Mouse (Mus musculus): ENCODE data around the gene Ggt5. TPM values are rescaled to one million over a fixed set of nuclear protein-coding genes. Genes with fewer than 3 reads are reported as not detected.

Ggt5 gene
- total RNA-seq, 2 experiments from 2014 or later = 5.6 to 7.4 TPM

Other genes starting within 250 kb of the Ggt5 start
- under 1 TPM in 1 of 2 experiments, not detected in 1; 0.29 TPM for gene Upb1, start 188.2 kb upstream of the Ggt5 start, total RNA-seq (2021)
- 100 to 1,000 TPM; 103 to 108 TPM for gene Snrpd3, start 71.8 kb upstream of the Ggt5 start, total RNA-seq (2021)
- 10 to 100 TPM; 40.4 to 60.3 TPM for gene Gucd1, start 71.4 kb upstream of the Ggt5 start, total RNA-seq (2021)
- gene Lrrc75b, start 29.0 kb upstream of the Ggt5 start, total RNA-seq (2021) = under 1 TPM; 0.53 to 0.90 TPM
- gene Ggt1, start 27.7 kb upstream of the Ggt5 start, total RNA-seq (2021) = under 1 TPM; 0.66 TPM
- 1 to 10 TPM; 2.1 to 3.2 TPM for gene Susd2, start 54.7 kb downstream of the Ggt5 start, total RNA-seq (2021)
- gene Cabin1, start 175.0 kb downstream of the Ggt5 start, total RNA-seq (2021) = 10 to 100 TPM in 1 of 2 experiments, 1 to 10 TPM in 1; 9.6 to 10.9 TPM
- 10 to 100 TPM; 36.8 to 39.9 TPM for gene Ddt, start 184.1 kb downstream of the Ggt5 start, total RNA-seq (2021)
- gene Gm20441, start 191.6 kb downstream of the Ggt5 start, total RNA-seq (2021) = not detected
- gene Gstt3, start 192.1 kb downstream of the Ggt5 start, total RNA-seq (2021) = 1 to 10 TPM; 5.3 to 7.5 TPM
- gene Gstt1, start 209.2 kb downstream of the Ggt5 start, total RNA-seq (2021) = 1 to 10 TPM; 7.0 to 8.2 TPM
- not detected for gene Gstt4, start 233.2 kb downstream of the Ggt5 start, total RNA-seq (2021)
- gene Gstt2, start 248.1 kb downstream of the Ggt5 start, total RNA-seq (2021) = 1 to 10 TPM; 5.6 to 6.9 TPM

Data from gastrocnemius, postnatal 14 days (tissue).